Comparison of ENCODE assay signal across 23 mouse cellular contexts in genomic region chr10:80030736-80031135, GRCm38 (mm10). TPM values are rescaled to one million over a fixed set of nuclear protein-coding genes. Genes with fewer than 3 reads are reported as not detected.
DNase-seq lines count a peak whose midpoint lies in the region; ATAC-seq and TF ChIP-seq lines count a peak whose summit lies in the region.
"Had no signal": no experiment of that assay in that cellular context is flagged by ENCODE, and none has a peak within 500 bp of the region (broad histone marks: within the 10 kb centered on the region; RNA-seq: fewer than 3 reads in every experiment).

No protein-coding gene starts in this region.

- no peak for TF ChIP-seq CTCF in spleen, adult 2 months (IDR thresholded peaks at IDR 0.05; ENCODE audit: extremely low read depth, insufficient read depth, insufficient read length, insufficient replicate concordance)
- TF ChIP-seq CTCF in layer of hippocampus, adult 2 months (conservative IDR thresholded peaks at IDR 0.05), result no peak

- 0 out of 2 replicates have a peak overlapping the region, but pooled peaks have one; percentile 21 for H3K9ac ChIP-seq in forebrain, embryonic 12.5 days
- H3K9ac ChIP-seq in forebrain, embryonic 16.5 days (replicated peaks; ENCODE audit: low read depth, low read length), result no peak overlapping the region
- no peak overlapping the region for H3K9ac ChIP-seq in hindbrain, embryonic 14.5 days
- H3K9ac ChIP-seq: forebrain, embryonic 15.5 days; heart, embryonic 12.5 days; liver, embryonic 15.5 days; lung, embryonic 14.5 days; neural tube, embryonic 13.5 days; stomach, embryonic 15.5 days had no signal

- TF ChIP-seq POLR2A in spleen, adult 2 months (IDR thresholded peaks at IDR 0.05; ENCODE audit: low read depth, low read length), result no peak

- peaks cover 14% of the 10 kb centered on the region for H3K36me3 ChIP-seq in forebrain, embryonic 12.5 days (replicated peaks)
- H3K36me3 ChIP-seq in forebrain, embryonic 16.5 days (ENCODE audit: control insufficient read depth, insufficient read depth), result peaks cover 4% of the 10 kb centered on the region
- peaks cover 22% of the 10 kb centered on the region for H3K36me3 ChIP-seq in hindbrain, embryonic 10.5 days
- H3K36me3 ChIP-seq in hindbrain, embryonic 14.5 days (replicated peaks; ENCODE audit: control insufficient read depth, insufficient read depth), result peaks cover 14% of the 10 kb centered on the region
- peaks cover 64% of the 10 kb centered on the region for H3K36me3 ChIP-seq in spleen, adult 2 months (ENCODE audit: control insufficient read depth, insufficient read depth, low read length)

- H3K4me2 ChIP-seq in forebrain, embryonic 12.5 days, result no peak overlapping the region
- no peak overlapping the region for H3K4me2 ChIP-seq in forebrain, embryonic 16.5 days (ENCODE audit: low read length)
- H3K4me2 ChIP-seq in hindbrain, embryonic 14.5 days (replicated peaks), result no peak overlapping the region
- H3K4me2 ChIP-seq: forebrain, embryonic 15.5 days; heart, embryonic 12.5 days; limb, embryonic 13.5 days; liver, embryonic 15.5 days; lung, embryonic 14.5 days; midbrain, embryonic 11.5 days; neural tube, embryonic 13.5 days; stomach, embryonic 15.5 days had no signal

- H3K9me3 ChIP-seq in forebrain, embryonic 12.5 days, result no peaks in the 10 kb centered on the region
- no peaks in the 10 kb centered on the region for H3K9me3 ChIP-seq in forebrain, embryonic 16.5 days (ENCODE audit: control insufficient read depth, low read length)
- no peaks in the 10 kb centered on the region for H3K9me3 ChIP-seq in hindbrain, embryonic 10.5 days
- H3K9me3 ChIP-seq in hindbrain, embryonic 14.5 days (ENCODE audit: control insufficient read depth, low read length), result no peaks in the 10 kb centered on the region
- H3K9me3 ChIP-seq: forebrain, embryonic 15.5 days; heart, embryonic 12.5 days; limb, embryonic 13.5 days; liver, embryonic 15.5 days; neural tube, embryonic 13.5 days; stomach, embryonic 15.5 days had no signal

- DNase-seq in hindbrain, embryonic 10.5 days (ENCODE audit: low spot score), result no peak
- no peak for DNase-seq in hindbrain, embryonic 14.5 days (ENCODE audit: low spot score)
- no peak for DNase-seq in spleen, adult 2 months (ENCODE audit: low read depth in 1 of 2, low spot score in 2 of 2)
- no peak for DNase-seq in spleen, postnatal 4 days (ENCODE audit: low spot score in 2 of 2)
- no peak for DNase-seq in layer of hippocampus, adult 2 months (ENCODE audit: low spot score in 2 of 2)
- DNase-seq: adrenal gland, postnatal 25 days; cerebellum, adult 18-20 months; cerebellum, postnatal 10 days; heart, postnatal 10 days; kidney, adult 2 months; kidney, postnatal 36 days; lung, embryonic 14.5 days; lung, postnatal 14 days had no signal

- peaks cover 3% of the 10 kb centered on the region; the same call in 1 of the 2 replicates for H3K27me3 ChIP-seq in forebrain, embryonic 12.5 days
- H3K27me3 ChIP-seq in forebrain, embryonic 16.5 days (replicated peaks; ENCODE audit: control insufficient read depth, insufficient read depth, low read length), result no peaks in the 10 kb centered on the region
- H3K27me3 ChIP-seq in hindbrain, embryonic 10.5 days (ENCODE audit: insufficient read depth, poor library complexity, severe bottlenecking), result no peaks in the 10 kb centered on the region
- H3K27me3 ChIP-seq in hindbrain, embryonic 14.5 days (ENCODE audit: control insufficient read depth, insufficient read depth, low read length), result no peaks in the 10 kb centered on the region
- no peaks in the 10 kb centered on the region for H3K27me3 ChIP-seq in spleen, adult 2 months (ENCODE audit: control insufficient read depth, insufficient read depth, low read length)
- H3K27me3 ChIP-seq: forebrain, embryonic 15.5 days; heart, embryonic 12.5 days; limb, embryonic 13.5 days; liver, embryonic 15.5 days; neural tube, embryonic 13.5 days; stomach, embryonic 15.5 days had no signal

- 90% methylated on average over 17 of the region's 17 CpGs for WGBS in forebrain, embryonic 12.5 days
- WGBS in forebrain, embryonic 16.5 days, result 88% methylated on average over 17 of the region's 17 CpGs
- WGBS in hindbrain, embryonic 10.5 days, result 86% methylated on average over 17 of the region's 17 CpGs
- WGBS in hindbrain, embryonic 14.5 days, result 83% methylated on average over 17 of the region's 17 CpGs
- WGBS in spleen, adult 2 months, result 86% methylated on average over 17 of the region's 17 CpGs

- no peak overlapping the region for H3K4me3 ChIP-seq in forebrain, embryonic 12.5 days (replicated peaks)
- H3K4me3 ChIP-seq in forebrain, embryonic 16.5 days (replicated peaks; ENCODE audit: low read length), result no peak overlapping the region
- 0 out of 2 replicates have a peak overlapping the region, but pooled peaks have one; percentile 4 for H3K4me3 ChIP-seq in hindbrain, embryonic 10.5 days
- no peak overlapping the region for H3K4me3 ChIP-seq in hindbrain, embryonic 14.5 days (replicated peaks; ENCODE audit: low read length)
- no peak overlapping the region for H3K4me3 ChIP-seq in spleen, adult 2 months (ENCODE audit: extremely low read depth, insufficient read depth, insufficient read length)
- no peak overlapping the region for H3K4me3 ChIP-seq in layer of hippocampus, adult 2 months
- H3K4me3 ChIP-seq: forebrain, embryonic 15.5 days; heart, embryonic 12.5 days; limb, embryonic 13.5 days; liver, embryonic 15.5 days; neural tube, embryonic 13.5 days; stomach, embryonic 15.5 days had no signal

- no peak overlapping the region for H3K27ac ChIP-seq in forebrain, embryonic 12.5 days
- no peak overlapping the region for H3K27ac ChIP-seq in forebrain, embryonic 16.5 days (ENCODE audit: low read length)
- peak overlapping the region; percentile 23 for H3K27ac ChIP-seq in hindbrain, embryonic 10.5 days
- H3K27ac ChIP-seq in hindbrain, embryonic 14.5 days, result no peak overlapping the region
- peak overlapping the region; percentile 96; the same call in 1 of the 2 replicates for H3K27ac ChIP-seq in spleen, adult 2 months (ENCODE audit: insufficient read depth, low read length)
- no peak overlapping the region for H3K27ac ChIP-seq in layer of hippocampus, adult 2 months
- H3K27ac ChIP-seq: forebrain, embryonic 15.5 days; limb, embryonic 13.5 days; neural tube, embryonic 13.5 days; stomach, embryonic 15.5 days had no signal

- no peak for ATAC-seq in forebrain, embryonic 12.5 days (ENCODE audit: low FRiP score)
- no peak for ATAC-seq in forebrain, embryonic 16.5 days
- no peak for ATAC-seq in hindbrain, embryonic 14.5 days (ENCODE audit: low FRiP score)
- ATAC-seq in monocyte, adult 5-6 weeks (replicated peaks; ENCODE audit: insufficient number of reproducible peaks, low FRiP score, low TSS enrichment, poor library complexity, severe bottlenecking), result no peak
- ATAC-seq: forebrain, embryonic 15.5 days had no signal

- no peaks in the 10 kb centered on the region; the same call in 1 of the 2 replicates for H3K4me1 ChIP-seq in forebrain, embryonic 12.5 days
- no peaks in the 10 kb centered on the region for H3K4me1 ChIP-seq in forebrain, embryonic 16.5 days (replicated peaks; ENCODE audit: control insufficient read depth, insufficient read depth, low read length)
- peaks cover 31% of the 10 kb centered on the region for H3K4me1 ChIP-seq in hindbrain, embryonic 10.5 days (replicated peaks)
- no peaks in the 10 kb centered on the region for H3K4me1 ChIP-seq in hindbrain, embryonic 14.5 days (replicated peaks; ENCODE audit: control insufficient read depth, insufficient read depth, low read length)
- peaks cover 50% of the 10 kb centered on the region for H3K4me1 ChIP-seq in spleen, adult 2 months (ENCODE audit: control insufficient read depth, insufficient read depth, insufficient read length)
- H3K4me1 ChIP-seq: forebrain, embryonic 15.5 days; neural tube, embryonic 13.5 days had no signal

RNA-seq across cellular contexts. Expression of gene Polr2e, which starts 8.9 kb away (rescaled TPM):
- polyA plus RNA-seq in forebrain, embryonic 12.5 days (2016; fragmentation: Nextera tagmentation; extraction: Ambion mirVana), result 183 and 184 TPM in 2 replicates
- polyA plus RNA-seq in forebrain, embryonic 16.5 days (2015; fragmentation: Nextera tagmentation; extraction: Ambion mirVana), result 173 and 178 TPM in 2 replicates
- polyA plus RNA-seq in hindbrain, embryonic 10.5 days (2016; fragmentation: Nextera tagmentation; extraction: Ambion mirVana), result 261 and 268 TPM in 2 replicates
- polyA plus RNA-seq in hindbrain, embryonic 14.5 days (2014; fragmentation: Nextera tagmentation; extraction: Ambion mirVana), result 142 and 150 TPM in 2 replicates
- 139 and 182 TPM in 2 replicates for polyA plus RNA-seq in spleen, adult 2 months (2012; rRNA removed)
- total RNA-seq in layer of hippocampus, adult 2 months (2021), result 10 to 100 TPM; 77.8 to 79.1 TPM
- total RNA-seq in monocyte, adult 5-6 weeks (2017), result 83.4 to 130 TPM (median 95.9 TPM) in 3 replicates

RNA-seq across cellular contexts. Expression of gene Arhgap45, which starts 14.3 kb away (rescaled TPM):
- polyA plus RNA-seq in forebrain, embryonic 12.5 days (2016; fragmentation: Nextera tagmentation; extraction: Ambion mirVana), result 3.4 and 3.6 TPM in 2 replicates
- 1.2 and 1.8 TPM in 2 replicates for polyA plus RNA-seq in forebrain, embryonic 16.5 days (2015; fragmentation: Nextera tagmentation; extraction: Ambion mirVana)
- polyA plus RNA-seq in hindbrain, embryonic 10.5 days (2016; fragmentation: Nextera tagmentation; extraction: Ambion mirVana), result 8.4 and 9.0 TPM in 2 replicates
- polyA plus RNA-seq in hindbrain, embryonic 14.5 days (2014; fragmentation: Nextera tagmentation; extraction: Ambion mirVana), result 1.1 and 1.7 TPM in 2 replicates
- 492 and 574 TPM in 2 replicates for polyA plus RNA-seq in spleen, adult 2 months (2012; rRNA removed)
- total RNA-seq in layer of hippocampus, adult 2 months (2021), result 1 to 10 TPM; 3.7 to 4.4 TPM
- total RNA-seq in monocyte, adult 5-6 weeks (2017), result 356 to 478 TPM (median 365 TPM) in 3 replicates

RNA-seq across cellular contexts. Expression of gene Gpx4, which starts 16.2 kb away (rescaled TPM):
- 434 and 458 TPM in 2 replicates for polyA plus RNA-seq in forebrain, embryonic 12.5 days (2016; fragmentation: Nextera tagmentation; extraction: Ambion mirVana)
- polyA plus RNA-seq in forebrain, embryonic 16.5 days (2015; fragmentation: Nextera tagmentation; extraction: Ambion mirVana), result 443 and 475 TPM in 2 replicates
- 681 and 705 TPM in 2 replicates for polyA plus RNA-seq in hindbrain, embryonic 10.5 days (2016; fragmentation: Nextera tagmentation; extraction: Ambion mirVana)
- polyA plus RNA-seq in hindbrain, embryonic 14.5 days (2014; fragmentation: Nextera tagmentation; extraction: Ambion mirVana), result 556 and 557 TPM in 2 replicates
- 238 and 259 TPM in 2 replicates for polyA plus RNA-seq in spleen, adult 2 months (2012; rRNA removed)
- 100 to 1,000 TPM; 440 to 464 TPM for total RNA-seq in layer of hippocampus, adult 2 months (2021)
- total RNA-seq in monocyte, adult 5-6 weeks (2017), result 250 to 253 TPM (median 251 TPM) in 3 replicates

RNA-seq across cellular contexts. Expression of gene Abca7, which starts 34.4 kb away (rescaled TPM):
- polyA plus RNA-seq in forebrain, embryonic 12.5 days (2016; fragmentation: Nextera tagmentation; extraction: Ambion mirVana), result 5.8 and 5.9 TPM in 2 replicates
- 3.9 and 4.7 TPM in 2 replicates for polyA plus RNA-seq in forebrain, embryonic 16.5 days (2015; fragmentation: Nextera tagmentation; extraction: Ambion mirVana)
- 4.4 and 6.0 TPM in 2 replicates for polyA plus RNA-seq in hindbrain, embryonic 10.5 days (2016; fragmentation: Nextera tagmentation; extraction: Ambion mirVana)
- 4.1 and 4.5 TPM in 2 replicates for polyA plus RNA-seq in hindbrain, embryonic 14.5 days (2014; fragmentation: Nextera tagmentation; extraction: Ambion mirVana)
- 50.4 and 64.5 TPM in 2 replicates for polyA plus RNA-seq in spleen, adult 2 months (2012; rRNA removed)
- total RNA-seq in layer of hippocampus, adult 2 months (2021), result 10 to 100 TPM; 10.7 to 11.0 TPM
- 33.6 to 53.0 TPM (median 45.9 TPM) in 3 replicates for total RNA-seq in monocyte, adult 5-6 weeks (2017)

RNA-seq across cellular contexts. Expression of gene Cnn2, which starts 42.4 kb away (rescaled TPM):
- 85.5 and 115 TPM in 2 replicates for polyA plus RNA-seq in forebrain, embryonic 12.5 days (2016; fragmentation: Nextera tagmentation; extraction: Ambion mirVana)
- polyA plus RNA-seq in forebrain, embryonic 16.5 days (2015; fragmentation: Nextera tagmentation; extraction: Ambion mirVana), result 30.5 and 31.3 TPM in 2 replicates
- 201 and 223 TPM in 2 replicates for polyA plus RNA-seq in hindbrain, embryonic 10.5 days (2016; fragmentation: Nextera tagmentation; extraction: Ambion mirVana)
- polyA plus RNA-seq in hindbrain, embryonic 14.5 days (2014; fragmentation: Nextera tagmentation; extraction: Ambion mirVana), result 28.4 and 37.6 TPM in 2 replicates
- polyA plus RNA-seq in spleen, adult 2 months (2012; rRNA removed), result 297 and 409 TPM in 2 replicates
- 1 to 10 TPM; 5.4 to 5.6 TPM for total RNA-seq in layer of hippocampus, adult 2 months (2021)
- total RNA-seq in monocyte, adult 5-6 weeks (2017), result 210 to 295 TPM (median 228 TPM) in 3 replicates

Comparison
In these comparisons a context has a peak if more than half of its experiments do, and no peak if none do; other contexts are left out.
1. H3K27ac ChIP-seq: peak in hindbrain, embryonic 10.5 days (single experiment) and spleen, adult 2 months (single experiment); none in forebrain, embryonic 12.5 days (single experiment), forebrain, embryonic 16.5 days (single experiment), hindbrain, embryonic 14.5 days (single experiment) and layer of hippocampus, adult 2 months (single experiment).
2. RNA of gene Arhgap45, which starts 14.3 kb away (polyA plus RNA-seq): 492 to 574 TPM in spleen, adult 2 months; 8.4 to 9.0 TPM in hindbrain, embryonic 10.5 days, 3.4 to 3.6 TPM in forebrain, embryonic 12.5 days, 1.1 to 1.7 TPM in hindbrain, embryonic 14.5 days and 1.2 to 1.8 TPM in forebrain, embryonic 16.5 days; every median in the first group is over 10 times any median in the second.